Mouse (Mus musculus) lung, embryonic 16.5 days (tissue): ENCODE results near the gene Wdr95. TPM values are rescaled to one million over a fixed set of nuclear protein-coding genes. Genes with fewer than 3 reads are reported as not detected.

Experiments used
- ATAC-seq: fragments of 200-750 bp; cut with Nextera tagmentation; 2 replicates; pipeline ENCODE4 v1.8.0; 2017; ENCODE audit warnings: low read depth, mild to moderate bottlenecking, moderate library complexity
- H3K27ac ChIP-seq: fragments of 300-500 bp; sonication (generic); 2 replicates; pipeline ENCODE4 v1.5.1; 2014; ENCODE audit warnings: mild to moderate bottlenecking, control low read depth, low read length
- H3K27me3 ChIP-seq: fragments of 300-500 bp; sonication (generic); 2 replicates; pipeline ENCODE4 v1.6.1; 2014; ENCODE audit warnings: low read depth, low read length, mixed read lengths; ENCODE audit not compliant: control insufficient read depth, insufficient read depth
- H3K36me3 ChIP-seq: fragments of 300-500 bp; sonication (generic); 2 replicates; pipeline ENCODE4 v1.6.1; 2014; ENCODE audit warnings: low read length; ENCODE audit not compliant: control insufficient read depth, insufficient read depth
- H3K4me1 ChIP-seq: fragments of 300-500 bp; sonication (generic); replicated peaks from 2 replicates; pipeline ENCODE4 v1.6.1; 2014; ENCODE audit warnings: low read length, mixed read lengths; ENCODE audit not compliant: control insufficient read depth, insufficient read depth
- H3K4me2 ChIP-seq: fragments of 300-500 bp; sonication (generic); 2 replicates; pipeline ENCODE4 v1.6.1; 2014; ENCODE audit warnings: low read depth, low read length, control low read depth
- H3K4me3 ChIP-seq: fragments of 300-500 bp; sonication (generic); 2 replicates; pipeline ENCODE4 v1.5.1; 2014; ENCODE audit warnings: mild to moderate bottlenecking, low read length, control low read depth
- H3K9ac ChIP-seq: fragments of 300-500 bp; sonication (generic); 2 replicates; pipeline ENCODE4 v1.6.1; 2014; ENCODE audit warnings: low read length, control low read depth
- H3K9me3 ChIP-seq: fragments of 300-500 bp; sonication (generic); 2 replicates; pipeline ENCODE4 v1.6.1; 2016; ENCODE audit warnings: low read length; ENCODE audit not compliant: control insufficient read depth
- whole genome bisulfite sequencing: fragments of 180-500 bp; shearing (Covaris S2); extraction: QIAGEN DNeasy Blood & Tissue Kit; methylation state at CpG from one replicate; pipeline ENCODE4 v1.1.7; 2014; 5-methylcytosine and 5-hydroxymethylcytosine counted together
- polyA plus RNA-seq: library from polyadenylated mRNA; unstranded; fragments of >200 nt; fragmentation: Nextera tagmentation; extraction: Ambion mirVana; gene quantifications from 2 replicates; pipeline ENCODE4 v1.2.1, GENCODE M21; 2015

The Wdr95 gene
- 0.19 and 0.63 TPM in 2 replicates for polyA plus RNA-seq

GRCm38 (mm10) chr5:149527999-149528729 is at the start of gene Wdr95:
Gene Wdr95 (plus strand): TSS chr5:149528679.
- Histone ChIP-seq H3K27me3 (no peaks in the 10 kb centered on the region), H3K9me3 (0 out of 2 replicates have a peak, but pooled peaks cover 2% of the 10 kb centered on the region), H3K4me3 (peak within 1 kb of the TSS; percentile 4; the same call in 1 of the 2 replicates), H3K4me1 (peaks cover 27% of the 10 kb centered on the region), H3K4me2 (peak within 1 kb of the TSS; percentile 41), H3K36me3 (no peaks in the 10 kb centered on the region), H3K27ac (no peak within 1 kb of the TSS), H3K9ac (peak within 1 kb of the TSS; percentile 26; the same call in 1 of the 2 replicates)
- 19% methylated on average over 29 of the region's 29 CpGs for WGBS
- no peak for ATAC-seq

GRCm38 (mm10) chr5:149481920-149482319 is 46.6 kb upstream of the Wdr95 start:
- WGBS: 90% methylated on average over 7 of the region's 7 CpGs
- H3K27me3 ChIP-seq: no peaks in the 10 kb centered on the region
- no peak overlapping the region for H3K27ac ChIP-seq
- no peaks in the 10 kb centered on the region for H3K4me1 ChIP-seq
- H3K36me3 ChIP-seq: no peaks in the 10 kb centered on the region
- ATAC-seq: no peak
- no peak overlapping the region for H3K4me2 ChIP-seq
- H3K9ac ChIP-seq: no peak overlapping the region
- H3K9me3 ChIP-seq: no peaks in the 10 kb centered on the region
- H3K4me3 ChIP-seq: no peak overlapping the region

- no peaks in the 10 kb centered on the region for H3K27me3 ChIP-seq
- H3K9ac ChIP-seq: no peak overlapping the region
- no peaks in the 10 kb centered on the region for H3K4me1 ChIP-seq
- 64% methylated on average over 12 of the region's 12 CpGs for WGBS
- no peaks in the 10 kb centered on the region for H3K9me3 ChIP-seq
- no peak overlapping the region for H3K4me2 ChIP-seq
- no peaks in the 10 kb centered on the region for H3K36me3 ChIP-seq
- no peak overlapping the region for H3K4me3 ChIP-seq
- H3K27ac ChIP-seq: no peak overlapping the region
- ATAC-seq: no peak
Observed at GRCm38 (mm10) chr5:149483321-149484052, 45.0 kb upstream of the Wdr95 start.

GRCm38 (mm10) chr5:149484270-149484669 is 44.2 kb upstream of the Wdr95 start:
- H3K27ac ChIP-seq: no peak overlapping the region
- no peaks in the 10 kb centered on the region for H3K4me1 ChIP-seq
- H3K27me3 ChIP-seq: no peaks in the 10 kb centered on the region
- no peak overlapping the region for H3K9ac ChIP-seq
- ATAC-seq: no peak
- no peak overlapping the region for H3K4me2 ChIP-seq
- H3K9me3 ChIP-seq: no peaks in the 10 kb centered on the region
- WGBS: 59% methylated on average over 12 of the region's 12 CpGs
- H3K36me3 ChIP-seq: no peaks in the 10 kb centered on the region
- no peak overlapping the region for H3K4me3 ChIP-seq

- H3K9ac ChIP-seq: no peak overlapping the region
- H3K27ac ChIP-seq: no peak overlapping the region
- no peaks in the 10 kb centered on the region for H3K9me3 ChIP-seq
- H3K4me3 ChIP-seq: no peak overlapping the region
- H3K36me3 ChIP-seq: no peaks in the 10 kb centered on the region
- H3K27me3 ChIP-seq: no peaks in the 10 kb centered on the region
- no peak for ATAC-seq
- WGBS: 84% methylated on average over 6 of the region's 6 CpGs
- no peaks in the 10 kb centered on the region for H3K4me1 ChIP-seq
- H3K4me2 ChIP-seq: no peak overlapping the region
Observed at GRCm38 (mm10) chr5:149485447-149485846, 43.0 kb upstream of the Wdr95 start.

- H3K4me1 ChIP-seq: no peaks in the 10 kb centered on the region
- no peak; the same call in 1 of the 2 replicates for ATAC-seq
- 32% methylated on average over 11 of the region's 11 CpGs for WGBS
Observed at GRCm38 (mm10) chr5:149488360-149489021, 40.0 kb upstream of the Wdr95 start.

GRCm38 (mm10) chr5:149489136-149489535 is 39.3 kb upstream of the Wdr95 start:
- no peaks in the 10 kb centered on the region for H3K4me1 ChIP-seq
- 59% methylated on average over 11 of the region's 11 CpGs for WGBS
- H3K9me3 ChIP-seq: no peaks in the 10 kb centered on the region
- no peak overlapping the region for H3K9ac ChIP-seq
- H3K36me3 ChIP-seq: no peaks in the 10 kb centered on the region
- no peak overlapping the region for H3K4me3 ChIP-seq
- no peak overlapping the region for H3K4me2 ChIP-seq
- no peak for ATAC-seq
- no peaks in the 10 kb centered on the region for H3K27me3 ChIP-seq
- H3K27ac ChIP-seq: no peak overlapping the region

More at GRCm38 (mm10) chr5:149488360-149489021, 40.0 kb upstream of the Wdr95 start:
- Histone ChIP-seq H3K27ac (no peak overlapping the region), H3K4me3 (no peak overlapping the region), H3K4me2 (no peak overlapping the region), H3K27me3 (no peaks in the 10 kb centered on the region), H3K36me3 (no peaks in the 10 kb centered on the region), H3K9me3 (no peaks in the 10 kb centered on the region), H3K9ac (no peak overlapping the region)

GRCm38 (mm10) chr5:149490275-149490674 is 38.2 kb upstream of the Wdr95 start:
- Histone ChIP-seq H3K27me3 (no peaks in the 10 kb centered on the region), H3K27ac (no peak overlapping the region)

GRCm38 (mm10) chr5:149495655-149496054 is 32.8 kb upstream of the Wdr95 start:
- H3K36me3 ChIP-seq: no peaks in the 10 kb centered on the region
- no peaks in the 10 kb centered on the region for H3K9me3 ChIP-seq
- no peaks in the 10 kb centered on the region for H3K4me1 ChIP-seq
- no peak overlapping the region for H3K9ac ChIP-seq
- no peaks in the 10 kb centered on the region for H3K27me3 ChIP-seq
- no peak overlapping the region for H3K4me3 ChIP-seq
- H3K4me2 ChIP-seq: no peak overlapping the region
- WGBS: 58% methylated on average over 6 of the region's 6 CpGs
- no peak overlapping the region for H3K27ac ChIP-seq
- ATAC-seq: no peak

More at GRCm38 (mm10) chr5:149490275-149490674, 38.2 kb upstream of the Wdr95 start:
- H3K4me2 ChIP-seq: no peak overlapping the region
- no peaks in the 10 kb centered on the region for H3K4me1 ChIP-seq
- H3K9me3 ChIP-seq: no peaks in the 10 kb centered on the region
- no peaks in the 10 kb centered on the region for H3K36me3 ChIP-seq
- H3K9ac ChIP-seq: no peak overlapping the region
- WGBS: 60% methylated on average over 15 of the region's 15 CpGs
- ATAC-seq: no peak
- no peak overlapping the region for H3K4me3 ChIP-seq
